Mouse (Mus musculus) CH12.LX (cell line): ENCODE data around the gene Fam110a. TPM values are rescaled to one million over a fixed set of nuclear protein-coding genes. Genes with fewer than 3 reads are reported as not detected.
A peak's percentile ranks its signal among the peaks of the same experiment; 100 is the strongest.

Source experiments
- DNase-seq: peaks from one replicate; pipeline ENCODE4 v3.0.0-alpha.2; 2013; ENCODE audit errors: extremely low read depth
- H3K27ac ChIP-seq: 2 replicates; pipeline ENCODE4 v1.5.1; 2012; ENCODE audit warnings: low read depth, mild to moderate bottlenecking, control low read depth, moderate library complexity; ENCODE audit not compliant: insufficient read depth
- H3K27me3 ChIP-seq: replicated peaks from 2 replicates; pipeline ENCODE3; 2012; ENCODE audit warnings: inconsistent platforms
- H3K36me3 ChIP-seq, 2 experiments: replicated peaks in 1 of 2; 2 replicates each; pipeline versions ENCODE3 to v1.6.1; 2012; ENCODE audit warnings: inconsistent platforms in 1 of 2, low read length in 1 of 2, mild to moderate bottlenecking in 1 of 2, mixed read lengths in 1 of 2, moderate library complexity in 1 of 2; ENCODE audit not compliant: control insufficient read depth in 1 of 2, insufficient read depth in 1 of 2
- H3K4me1 ChIP-seq, 2 experiments: 2 replicates each; pipeline ENCODE4 v1.6.1; 2012; ENCODE audit warnings: inconsistent platforms in 1 of 2, moderate library complexity in 1 of 2; ENCODE audit not compliant: insufficient read depth in 2 of 2, control insufficient read depth in 1 of 2
- H3K4me2 ChIP-seq: 2 replicates; pipeline ENCODE4 v1.6.1; 2012; ENCODE audit warnings: low read depth, mild to moderate bottlenecking, control low read depth; ENCODE audit not compliant: poor library complexity, insufficient read depth, severe bottlenecking
- H3K4me3 ChIP-seq, 3 experiments: fragments of 150-350 bp in 1 of 3; sonication (generic) in 1 of 3; replicated peaks in 1 of 3; 2 replicates each; pipeline versions ENCODE3 to v1.5.1; 2011 to 2012; ENCODE audit warnings: low read depth in 2 of 3, low read length in 2 of 3, mild to moderate bottlenecking in 2 of 3, moderate library complexity in 2 of 3, control low read depth in 1 of 3, improper control_type of control experiment in 1 of 3, inconsistent platforms in 1 of 3, mixed read lengths in 1 of 3; ENCODE audit not compliant: poor library complexity in 1 of 3
- H3K79me2 ChIP-seq: replicated peaks from 2 replicates; pipeline ENCODE4 v1.6.1; 2012; ENCODE audit warnings: mild to moderate bottlenecking, moderate library complexity; ENCODE audit not compliant: control insufficient read depth, poor library complexity, insufficient read depth, severe bottlenecking; ENCODE audit errors: extremely low read depth
- H3K9ac ChIP-seq: 2 replicates; pipeline ENCODE4 v1.6.1; 2012; ENCODE audit warnings: low read depth, mild to moderate bottlenecking, control low read depth, moderate library complexity; ENCODE audit not compliant: insufficient read depth
- H3K9me3 ChIP-seq: replicated peaks from 2 replicates; pipeline ENCODE3; 2012; ENCODE audit warnings: low read length, inconsistent platforms, mixed read lengths
- BHLHE40 ChIP-seq: IDR thresholded peaks from 2 replicates; pipeline ENCODE4 v1.6.1; 2011; ENCODE audit warnings: mild to moderate bottlenecking, low read depth, low read length, improper control_type of control experiment
- CHD2 ChIP-seq: IDR thresholded peaks from 2 replicates; pipeline ENCODE4 v1.6.1; 2011; ENCODE audit warnings: low read length, improper control_type of control experiment
- CTCF ChIP-seq, 2 experiments: IDR thresholded peaks in 1 of 2; conservative IDR thresholded peaks in 1 of 2; 2 replicates each; pipeline ENCODE4 v1.5.1; 2011 to 2012; ENCODE audit warnings: low read depth in 2 of 2, low read length in 2 of 2, improper control_type of control experiment in 1 of 2, inconsistent platforms in 1 of 2, mild to moderate bottlenecking in 1 of 2, moderate library complexity in 1 of 2
- ELF1 ChIP-seq: IDR thresholded peaks from 2 replicates; pipeline ENCODE4 v1.6.1; 2014; ENCODE audit warnings: low read depth, mild to moderate bottlenecking, inconsistent platforms, low read length, improper control_type of control experiment
- EP300 ChIP-seq: IDR thresholded peaks from 2 replicates; pipeline ENCODE4 v1.6.1; 2011; ENCODE audit warnings: low read length, improper control_type of control experiment
- ETS1 ChIP-seq: conservative IDR thresholded peaks from 2 replicates; pipeline ENCODE4 v1.6.1; 2012; ENCODE audit warnings: low read depth, mild to moderate bottlenecking, inconsistent platforms, low read length, improper control_type of control experiment, moderate library complexity
- JUN ChIP-seq: IDR thresholded peaks from 2 replicates; pipeline ENCODE4 v1.6.1; 2011; ENCODE audit warnings: low read depth, mild to moderate bottlenecking, low read length, improper control_type of control experiment, moderate library complexity; ENCODE audit not compliant: insufficient read depth
- MAX ChIP-seq: IDR thresholded peaks from 2 replicates; pipeline ENCODE4 v1.6.1; 2011; ENCODE audit warnings: low read length, improper control_type of control experiment
- MEF2A ChIP-seq: IDR thresholded peaks from 2 replicates; pipeline ENCODE4 v1.6.1; 2014; ENCODE audit warnings: low read depth, mild to moderate bottlenecking, inconsistent platforms, low read length, improper control_type of control experiment, borderline replicate concordance
- MXI1 ChIP-seq: IDR thresholded peaks from 2 replicates; pipeline ENCODE4 v1.6.1; 2011; ENCODE audit warnings: mild to moderate bottlenecking, low read depth, low read length, improper control_type of control experiment
- MYC ChIP-seq: IDR thresholded peaks from 2 replicates; pipeline ENCODE4 v1.6.1; 2011; ENCODE audit warnings: low read depth, mild to moderate bottlenecking, improper control_type of control experiment, low read length
- NRF1 ChIP-seq: IDR thresholded peaks from 2 replicates; pipeline ENCODE4 v1.6.1; 2014; ENCODE audit warnings: low read depth, mild to moderate bottlenecking, inconsistent platforms, low read length, improper control_type of control experiment, moderate library complexity
- POLR2A ChIP-seq: IDR thresholded peaks from 2 replicates; pipeline ENCODE4 v1.6.1; 2011; ENCODE audit warnings: low read depth, mild to moderate bottlenecking, improper control_type of control experiment, low read length
- POLR2AphosphoS2 ChIP-seq: IDR thresholded peaks from 2 replicates; pipeline ENCODE4 v1.6.1; 2011; ENCODE audit warnings: low read depth, low read length, improper control_type of control experiment
- RAD21 ChIP-seq: IDR thresholded peaks from 2 replicates; pipeline ENCODE4 v1.6.1; 2011; ENCODE audit warnings: low read depth, mild to moderate bottlenecking, low read length, improper control_type of control experiment, moderate library complexity
- SMC3 ChIP-seq: IDR thresholded peaks from 2 replicates; pipeline ENCODE4 v1.6.1; 2011; ENCODE audit warnings: low read depth, low read length, improper control_type of control experiment
- TCF12 ChIP-seq: IDR thresholded peaks from 2 replicates; pipeline ENCODE4 v1.6.1; 2014; ENCODE audit warnings: low read depth, mild to moderate bottlenecking, inconsistent platforms, low read length, improper control_type of control experiment
- UBTF ChIP-seq: IDR thresholded peaks from 2 replicates; pipeline ENCODE4 v1.6.1; 2012; ENCODE audit warnings: low read depth, mild to moderate bottlenecking, inconsistent platforms, low read length, improper control_type of control experiment, moderate library complexity
- USF1 ChIP-seq: IDR thresholded peaks from 2 replicates; pipeline ENCODE4 v1.6.1; 2014; ENCODE audit warnings: low read depth, mild to moderate bottlenecking, inconsistent platforms, low read length, improper control_type of control experiment
- USF2 ChIP-seq: conservative IDR thresholded peaks from 2 replicates; pipeline ENCODE4 v1.6.1; 2011; ENCODE audit warnings: low read depth, low read length, improper control_type of control experiment
- ZKSCAN1 ChIP-seq: IDR thresholded peaks from 2 replicates; pipeline ENCODE4 v1.6.1; 2012; ENCODE audit warnings: low read depth, inconsistent platforms, low read length, improper control_type of control experiment, borderline replicate concordance
- ZMIZ1 ChIP-seq: IDR thresholded peaks from 2 replicates; pipeline ENCODE4 v1.6.1; 2012; ENCODE audit warnings: low read depth, mild to moderate bottlenecking, inconsistent platforms, low read length, improper control_type of control experiment
- dilution Hi-C: fragments of 300-500 bp; cut with MboI; formaldehyde crosslinking; loops from 2 replicates; pipeline ENCODE4 v1.14.3; 2020; ENCODE audit warnings: low sequenced_read_pairs; ENCODE audit not compliant: extremely low pct_unique_long_range_greater_than_20kb, extremely low pct_ligation_motif_present
- in situ Hi-C: fragments of 300-500 bp; cut with MboI; formaldehyde crosslinking; loops from 3 replicates; pipeline ENCODE4 v1.14.3; 2019; ENCODE audit warnings: low sequenced_read_pairs, low pct_ligation_motif_present, low pct_unique_long_range_greater_than_20kb, mixed read lengths
- polyA plus RNA-seq: library from polyadenylated mRNA; unstranded; fragments of >175 nt; gene quantifications from 2 replicates; pipeline ENCODE4 v1.2.1, GENCODE M21; 2012; ENCODE audit warnings: low read depth; ENCODE audit not compliant: insufficient read length
- total RNA-seq, 2 experiments: library from RNA; depleted of rRNA; stranded (reverse); fragments of 300-350 nt in 1 of 2; fragments of >200 nt in 1 of 2; gene quantifications; 2 replicates each; pipeline ENCODE4 v1.2.3; 2012 to 2014

Gene Fam110a
- total and polyA plus RNA-seq, 3 experiments: 3.7 to 9.8 (median 6.3) TPM

DNA sequence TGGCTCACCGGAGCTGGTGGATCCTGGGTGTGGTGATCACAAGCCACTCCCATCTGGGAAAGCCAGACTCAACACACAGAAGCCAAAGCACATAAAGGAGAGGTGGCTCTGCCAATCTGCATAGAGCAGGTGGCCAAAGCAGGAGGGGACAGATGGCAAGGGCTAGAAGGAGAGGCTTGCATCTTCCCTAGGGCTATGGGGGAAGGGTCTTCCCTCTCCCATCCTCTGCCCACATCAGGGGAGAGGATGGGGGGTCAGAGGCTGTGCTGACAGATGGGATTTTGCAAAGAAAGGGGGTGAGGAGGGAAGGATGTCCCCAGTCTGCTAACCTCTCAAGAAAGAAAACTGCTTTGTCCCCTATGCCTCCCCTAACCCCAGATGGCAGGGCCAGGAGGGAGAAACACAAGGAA, 11.0 kb upstream of the Fam110a start:
- H3K36me3 ChIP-seq: no peaks in the 10 kb centered on the region
- peaks cover 7 to 42% of the 10 kb centered on the region in 2 experiments for H3K4me1 ChIP-seq
- TF ChIP-seq EP300: no peak
- no peak for TF ChIP-seq POLR2A
- TF ChIP-seq TCF12: no peak
- TF ChIP-seq RAD21: no peak
- TF ChIP-seq POLR2AphosphoS2: no peak
- no peak for TF ChIP-seq ELF1
- TF ChIP-seq MYC: no peak
- no peak for TF ChIP-seq UBTF
- TF ChIP-seq MXI1: no peak
- no peak for TF ChIP-seq CHD2
- no peak for TF ChIP-seq NRF1
- no peak for TF ChIP-seq ZKSCAN1
- H3K9me3 ChIP-seq: no peaks in the 10 kb centered on the region
- no peak overlapping the region for H3K4me2 ChIP-seq
- H3K9ac ChIP-seq: no peak overlapping the region
- H3K27ac ChIP-seq: no peak overlapping the region
- dilution Hi-C loops: no loop called here
- no peak for DNase-seq
- peaks cover 30% of the 10 kb centered on the region for H3K27me3 ChIP-seq
- H3K4me3 ChIP-seq: no peak overlapping the region
- in situ Hi-C loops: no loop called here
- no peaks in the 10 kb centered on the region for H3K79me2 ChIP-seq

DNA sequence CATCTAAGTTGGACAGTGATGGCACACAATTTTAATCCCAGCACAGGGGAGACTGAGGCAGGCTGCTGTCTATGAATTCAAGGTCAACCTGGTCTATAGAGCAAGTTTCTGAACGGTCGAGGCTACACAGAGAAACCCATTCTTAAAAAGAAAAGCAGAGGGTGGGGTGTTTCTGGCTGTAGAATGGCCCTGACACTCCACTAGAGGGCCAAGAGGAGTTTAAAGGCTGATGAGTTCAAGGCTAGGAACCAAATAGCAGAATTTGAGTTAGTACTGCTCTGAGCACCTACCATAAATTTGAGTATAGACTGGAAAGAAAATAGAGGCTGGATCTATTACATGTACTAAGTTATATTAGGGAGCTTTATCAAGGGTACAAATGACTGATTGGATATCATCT, 9.0 kb upstream of the Fam110a start:
- dilution Hi-C loops: no loop called here
- H3K36me3 ChIP-seq: no peaks in the 10 kb centered on the region
- no peak overlapping the region for H3K4me3 ChIP-seq
- H3K9me3 ChIP-seq: no peaks in the 10 kb centered on the region
- H3K27me3 ChIP-seq: peaks cover 21% of the 10 kb centered on the region
- in situ Hi-C loops: no loop called here
- no peaks in the 10 kb centered on the region for H3K79me2 ChIP-seq
- no peak for DNase-seq
- H3K27ac ChIP-seq: no peak overlapping the region
- no peak overlapping the region for H3K9ac ChIP-seq
- H3K4me1 ChIP-seq: peaks cover 12 to 49% of the 10 kb centered on the region in 2 experiments
- TF ChIP-seq MEF2A: no peak
- TF ChIP-seq ETS1: no peak
- TF ChIP-seq CTCF (conservative IDR thresholded peaks at IDR 0.05 in 1 of 2, IDR thresholded peaks at IDR 0.05 in 1 of 2; ENCODE audit: low read depth in 2 of 2, low read length in 2 of 2): peak in 1 of 2 experiments; percentile 51; a peak in 2 of 4 replicates
- TF ChIP-seq ZMIZ1: no peak
- TF ChIP-seq POLR2AphosphoS2: no peak
- TF ChIP-seq USF1: no peak
- TF ChIP-seq BHLHE40: no peak
- TF ChIP-seq JUN: no peak
- no peak for TF ChIP-seq USF2
- TF ChIP-seq RAD21: peak; percentile 3
- no peak for TF ChIP-seq ZKSCAN1
- TF ChIP-seq MXI1: no peak
- TF ChIP-seq NRF1: no peak
- peak; percentile 32 for TF ChIP-seq SMC3
- no peak for TF ChIP-seq MAX
- no peak for TF ChIP-seq POLR2A
- no peak overlapping the region for H3K4me2 ChIP-seq
